Mouse (Mus musculus) liver, embryonic 12.5 days (tissue): ENCODE measurements at regions not wholly inside any gene's neighbourhood (a gene's known extent, or its start where the extent isn't known, plus 50 kb on each side); places are given as distances from the start of the nearest gene placed in this dataset.

Experiments used
- ATAC-seq: fragments of 200-750 bp; cut with Nextera tagmentation; 2 replicates; pipeline ENCODE4 v1.8.0; 2017; ENCODE audit warnings: moderate number of reproducible peaks, mild to moderate bottlenecking, moderate library complexity
- H3K27ac ChIP-seq: fragments of 300-500 bp; sonication (generic); 2 replicates; pipeline ENCODE4 v1.5.1; 2016; ENCODE audit warnings: mild to moderate bottlenecking
- H3K27me3 ChIP-seq: fragments of 300-500 bp; sonication (generic); replicated peaks from 2 replicates; pipeline ENCODE4 v1.6.1; 2016; ENCODE audit warnings: mild to moderate bottlenecking, moderate library complexity
- H3K36me3 ChIP-seq: fragments of 300-500 bp; sonication (generic); 2 replicates; pipeline ENCODE4 v1.6.1; 2016; ENCODE audit warnings: mild to moderate bottlenecking, moderate library complexity
- H3K4me1 ChIP-seq: fragments of 300-500 bp; sonication (generic); 2 replicates; pipeline ENCODE4 v1.6.1; 2016
- H3K4me2 ChIP-seq: fragments of 300-500 bp; sonication (generic); 2 replicates; pipeline ENCODE4 v1.6.1; 2016; ENCODE audit warnings: mild to moderate bottlenecking, moderate library complexity
- H3K4me3 ChIP-seq: fragments of 300-500 bp; sonication (generic); 2 replicates; pipeline ENCODE4 v1.5.1; 2016; ENCODE audit warnings: mild to moderate bottlenecking, moderate library complexity
- H3K9ac ChIP-seq: fragments of 300-500 bp; sonication (generic); 2 replicates; pipeline ENCODE4 v1.6.1; 2016; ENCODE audit warnings: mild to moderate bottlenecking, moderate library complexity
- H3K9me3 ChIP-seq: fragments of 300-500 bp; sonication (generic); replicated peaks from 2 replicates; pipeline ENCODE4 v1.6.1; 2016; ENCODE audit warnings: mild to moderate bottlenecking, moderate library complexity
- WGBS: fragments of 180-500 bp; shearing (Covaris S2); methylation state at CpG from one replicate; pipeline ENCODE4 v1.1.7; 2016; ENCODE audit not compliant: insufficient replicate concordance; 5-methylcytosine and 5-hydroxymethylcytosine counted together

DNA sequence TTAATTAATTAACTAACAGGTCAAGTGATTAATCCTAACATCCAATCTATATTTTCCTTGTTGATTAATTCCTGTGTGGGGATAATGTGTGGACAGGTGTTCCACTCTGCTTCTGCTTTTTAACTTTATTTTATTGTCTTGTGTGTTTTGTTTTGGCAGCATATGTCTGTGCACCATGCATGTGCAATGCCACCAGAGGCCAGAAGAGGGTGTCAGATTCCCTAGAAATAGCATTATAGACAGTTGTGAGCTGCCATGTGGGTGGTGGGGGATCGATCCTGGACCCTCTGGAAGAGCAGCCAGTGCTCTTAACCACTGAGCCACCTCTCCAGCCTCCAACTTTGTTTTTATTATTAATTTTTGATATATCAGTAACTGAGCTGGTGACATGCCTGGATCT lies 65.6 kb downstream of the En1 start:
- Histone ChIP-seq H3K9me3 (no peaks in the 10 kb centered on the region), H3K27me3 (no peaks in the 10 kb centered on the region), H3K4me1 (no peaks in the 10 kb centered on the region), H3K4me3 (no peak overlapping the region), H3K9ac (no peak overlapping the region), H3K36me3 (no peaks in the 10 kb centered on the region), H3K4me2 (no peak overlapping the region), H3K27ac (no peak overlapping the region)
- no peak for ATAC-seq
- WGBS, result 61% methylated on average over 1 of the region's 1 CpGs

DNA sequence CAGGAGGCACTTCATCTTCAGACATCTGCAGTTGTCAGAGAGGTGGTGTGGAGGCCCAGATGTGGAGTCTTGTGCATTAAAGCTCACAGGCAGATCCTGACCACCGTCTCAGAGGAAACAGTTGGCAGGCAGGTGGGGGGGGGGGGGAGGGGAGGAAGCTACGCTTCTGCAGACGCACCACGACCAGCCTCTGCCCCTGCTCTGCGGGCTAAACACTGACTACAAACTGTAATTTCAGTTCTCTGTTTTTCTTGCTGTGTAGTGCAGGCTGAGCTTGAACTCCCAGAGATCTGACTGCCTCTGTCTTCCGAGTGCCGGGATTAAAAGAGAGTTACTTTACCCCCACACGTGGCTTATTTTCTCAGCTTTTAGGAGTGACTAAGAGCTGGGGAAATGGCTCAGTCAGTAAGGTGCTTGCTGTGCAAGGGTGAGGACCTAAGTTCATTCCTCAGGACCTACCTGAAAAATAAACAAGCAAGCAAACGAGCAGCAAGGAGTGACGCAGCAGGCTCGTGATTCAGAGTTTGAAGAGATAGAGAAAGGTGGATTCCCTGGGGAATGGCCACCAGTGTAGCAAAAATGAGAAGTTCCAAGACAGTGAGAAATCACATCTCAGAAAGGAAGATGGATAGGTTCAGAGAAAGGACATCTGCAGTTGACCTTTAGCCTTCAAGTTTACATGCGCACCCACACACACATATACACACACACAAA lies 81.5 kb downstream of the En1 start:
- H3K27me3 ChIP-seq, result no peaks in the 10 kb centered on the region; the same call in 1 of the 2 replicates
- WGBS, result 36% methylated on average over 12 of the region's 12 CpGs
- ATAC-seq, result no peak

DNA sequence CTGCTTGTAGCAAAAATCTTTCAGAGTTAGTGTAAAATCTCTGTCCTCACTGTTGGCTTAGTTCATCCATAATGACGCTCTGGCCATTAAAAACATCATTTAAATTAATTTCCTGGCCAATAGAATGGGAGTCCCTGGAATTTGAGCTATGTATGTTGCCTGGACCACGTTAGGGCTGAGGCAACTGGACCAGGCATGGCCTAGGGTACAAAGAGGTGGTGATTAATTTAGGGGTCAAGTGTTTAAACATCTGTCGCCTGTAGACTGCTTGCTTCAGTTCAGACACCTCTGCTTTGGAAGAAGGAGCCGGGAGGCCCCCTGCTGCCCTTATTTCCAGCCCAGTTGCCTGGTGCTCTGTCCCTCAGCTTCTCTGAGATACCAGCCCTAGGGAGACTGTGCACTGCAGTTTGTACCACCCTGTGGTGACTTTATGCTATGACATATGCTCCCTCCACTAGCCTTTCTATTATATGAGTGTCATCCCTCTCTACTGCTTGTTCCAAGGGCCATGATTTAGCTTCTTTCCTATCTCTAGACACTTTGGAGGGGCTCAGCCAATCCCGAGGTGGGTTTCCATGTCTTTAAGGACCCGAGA lies 83.5 kb downstream of the En1 start:
- Histone ChIP-seq H3K4me2 (no peak overlapping the region), H3K27ac (no peak overlapping the region), H3K9me3 (no peaks in the 10 kb centered on the region), H3K9ac (no peak overlapping the region), H3K4me1 (no peaks in the 10 kb centered on the region), H3K27me3 (no peaks in the 10 kb centered on the region; the same call in 1 of the 2 replicates), H3K36me3 (no peaks in the 10 kb centered on the region), H3K4me3 (no peak overlapping the region)
- no peak for ATAC-seq
- 36% methylated on average over 6 of the region's 6 CpGs for WGBS

More for the DNA sequence above, 81.5 kb downstream of the En1 start:
- no peaks in the 10 kb centered on the region for H3K4me1 ChIP-seq
- H3K4me2 ChIP-seq, result no peak overlapping the region
- H3K36me3 ChIP-seq, result no peaks in the 10 kb centered on the region
- no peak overlapping the region for H3K9ac ChIP-seq
- no peak overlapping the region for H3K4me3 ChIP-seq
- no peaks in the 10 kb centered on the region for H3K9me3 ChIP-seq
- no peak overlapping the region for H3K27ac ChIP-seq

DNA sequence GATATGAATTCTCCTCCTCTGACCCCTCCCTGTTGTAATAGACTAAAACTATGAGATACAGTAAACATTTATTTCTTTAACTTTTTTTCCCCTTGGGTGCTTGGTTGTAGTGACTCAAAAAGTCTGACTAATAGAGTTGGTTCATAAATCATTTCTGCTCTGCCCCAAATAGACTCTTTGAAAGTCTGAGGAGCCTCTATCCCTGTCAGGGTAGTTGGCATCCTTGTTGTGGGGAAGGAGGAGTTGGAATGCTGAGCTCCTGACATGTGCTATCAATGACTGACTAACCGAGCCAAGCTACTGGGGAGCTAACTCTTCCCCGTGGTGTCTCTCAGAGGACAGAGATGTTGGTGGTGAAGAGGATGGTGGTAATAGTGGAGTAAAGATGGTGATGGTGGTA lies 89.4 kb downstream of the En1 start:
- no peaks in the 10 kb centered on the region for H3K27me3 ChIP-seq
- WGBS, result 62% methylated on average over 2 of the region's 2 CpGs
- H3K36me3 ChIP-seq, result no peaks in the 10 kb centered on the region
- no peaks in the 10 kb centered on the region for H3K4me1 ChIP-seq
- H3K4me3 ChIP-seq, result no peak overlapping the region
- H3K27ac ChIP-seq, result no peak overlapping the region
- H3K4me2 ChIP-seq, result no peak overlapping the region
- H3K9me3 ChIP-seq, result no peaks in the 10 kb centered on the region
- no peak for ATAC-seq
- no peak overlapping the region for H3K9ac ChIP-seq

DNA sequence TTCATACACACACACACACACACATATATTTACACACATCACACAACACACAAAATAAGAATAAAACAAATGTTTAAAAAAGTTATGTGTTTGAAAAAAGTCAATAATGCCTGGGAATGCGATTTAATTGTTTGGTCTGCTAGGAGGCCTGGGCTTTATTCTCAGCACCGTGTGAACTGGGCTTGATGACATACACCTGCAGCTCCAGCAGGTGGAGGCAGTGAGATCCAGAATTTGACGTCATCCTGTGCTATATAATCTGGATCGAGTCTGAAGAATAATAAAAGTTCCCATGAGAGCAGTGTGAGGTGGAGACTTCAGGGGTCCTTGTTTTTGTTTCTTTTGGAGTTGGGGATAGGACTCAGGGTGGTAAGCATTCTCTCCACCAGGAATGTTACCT lies 96.0 kb downstream of the En1 start:
- Histone ChIP-seq H3K4me3 (no peak overlapping the region), H3K27ac (no peak overlapping the region), H3K27me3 (no peaks in the 10 kb centered on the region), H3K36me3 (no peaks in the 10 kb centered on the region), H3K4me2 (no peak overlapping the region), H3K9ac (no peak overlapping the region), H3K4me1 (no peaks in the 10 kb centered on the region), H3K9me3 (no peaks in the 10 kb centered on the region)
- WGBS, result 62% methylated on average over 4 of the region's 4 CpGs
- ATAC-seq, result no peak

DNA sequence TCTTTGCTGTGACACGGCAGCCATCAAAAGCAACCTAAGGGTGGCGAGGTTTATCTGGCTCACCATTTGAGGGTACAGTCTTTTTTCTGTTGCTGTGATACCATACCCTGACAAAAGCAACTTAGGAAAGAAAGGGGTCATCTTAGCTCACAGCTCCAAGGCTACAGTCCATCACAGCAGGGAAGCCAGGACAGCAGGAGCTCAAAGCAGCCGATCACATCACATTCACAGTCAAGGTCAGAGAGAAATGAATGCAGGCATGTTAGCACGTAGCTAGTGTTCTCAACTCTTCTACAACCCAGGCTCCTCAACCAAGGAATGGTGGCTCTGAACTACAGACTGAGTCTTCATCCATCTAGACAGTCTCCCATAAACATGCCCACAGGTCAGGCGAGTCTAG lies 102.0 kb downstream of the En1 start:
- WGBS, result 59% methylated on average over 5 of the region's 5 CpGs

DNA sequence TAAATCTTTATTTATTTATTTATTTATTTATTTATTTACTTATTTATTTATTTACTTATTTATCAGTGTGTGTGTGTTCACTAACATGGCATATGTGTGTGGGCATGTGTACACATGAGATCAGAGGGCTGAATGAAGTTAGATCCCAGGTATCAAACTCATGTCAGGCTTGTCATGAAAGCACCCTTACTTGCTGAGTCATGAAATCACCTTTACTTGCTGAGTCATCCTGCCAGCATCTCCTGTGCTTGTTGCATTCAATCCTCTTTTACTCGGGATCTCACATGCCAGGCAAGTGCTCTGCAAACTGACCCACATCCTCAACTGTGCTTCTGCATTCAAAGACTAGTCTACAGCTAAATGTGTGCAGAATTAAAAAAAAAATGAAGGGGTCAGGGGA lies 103.8 kb downstream of the En1 start:
- 43% methylated on average over 1 of the region's 1 CpGs for WGBS
- no peaks in the 10 kb centered on the region for H3K9me3 ChIP-seq
- H3K27ac ChIP-seq, result no peak overlapping the region
- no peak overlapping the region for H3K9ac ChIP-seq
- no peak overlapping the region for H3K4me3 ChIP-seq
- H3K4me1 ChIP-seq, result no peaks in the 10 kb centered on the region
- ATAC-seq, result no peak
- H3K4me2 ChIP-seq, result no peak overlapping the region
- no peaks in the 10 kb centered on the region for H3K36me3 ChIP-seq
- no peaks in the 10 kb centered on the region for H3K27me3 ChIP-seq

More for the DNA sequence above, 102.0 kb downstream of the En1 start:
- H3K4me3 ChIP-seq, result no peak overlapping the region
- ATAC-seq, result no peak
- no peaks in the 10 kb centered on the region for H3K36me3 ChIP-seq
- H3K27ac ChIP-seq, result no peak overlapping the region
- H3K9me3 ChIP-seq, result no peaks in the 10 kb centered on the region
- no peak overlapping the region for H3K9ac ChIP-seq
- no peaks in the 10 kb centered on the region for H3K27me3 ChIP-seq
- H3K4me1 ChIP-seq, result no peaks in the 10 kb centered on the region
- H3K4me2 ChIP-seq, result no peak overlapping the region

DNA sequence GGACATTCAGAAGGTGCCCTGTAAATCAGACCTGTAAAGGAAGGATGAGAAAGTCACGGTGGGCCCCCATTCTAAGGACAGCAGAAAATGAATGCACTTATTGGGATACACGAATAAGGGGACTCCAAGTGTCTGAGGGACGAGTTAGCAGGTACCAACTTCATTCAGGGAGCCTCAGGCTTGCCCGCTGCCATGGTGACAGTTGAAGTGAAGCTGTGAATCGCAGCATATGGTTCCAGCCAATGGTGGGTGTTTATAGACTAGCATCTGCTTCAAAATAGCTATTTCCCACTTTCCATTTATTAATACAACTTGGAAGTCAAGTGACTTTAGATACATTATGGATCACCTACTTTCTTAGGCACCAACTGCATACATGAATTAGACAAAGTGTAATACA lies 106.3 kb downstream of the En1 start:
- Histone ChIP-seq H3K36me3 (no peaks in the 10 kb centered on the region), H3K4me3 (no peak overlapping the region), H3K27me3 (no peaks in the 10 kb centered on the region), H3K27ac (no peak overlapping the region), H3K9ac (no peak overlapping the region), H3K9me3 (no peaks in the 10 kb centered on the region), H3K4me1 (no peaks in the 10 kb centered on the region), H3K4me2 (no peak overlapping the region)
- 49% methylated on average over 5 of the region's 5 CpGs for WGBS
- no peak for ATAC-seq

DNA sequence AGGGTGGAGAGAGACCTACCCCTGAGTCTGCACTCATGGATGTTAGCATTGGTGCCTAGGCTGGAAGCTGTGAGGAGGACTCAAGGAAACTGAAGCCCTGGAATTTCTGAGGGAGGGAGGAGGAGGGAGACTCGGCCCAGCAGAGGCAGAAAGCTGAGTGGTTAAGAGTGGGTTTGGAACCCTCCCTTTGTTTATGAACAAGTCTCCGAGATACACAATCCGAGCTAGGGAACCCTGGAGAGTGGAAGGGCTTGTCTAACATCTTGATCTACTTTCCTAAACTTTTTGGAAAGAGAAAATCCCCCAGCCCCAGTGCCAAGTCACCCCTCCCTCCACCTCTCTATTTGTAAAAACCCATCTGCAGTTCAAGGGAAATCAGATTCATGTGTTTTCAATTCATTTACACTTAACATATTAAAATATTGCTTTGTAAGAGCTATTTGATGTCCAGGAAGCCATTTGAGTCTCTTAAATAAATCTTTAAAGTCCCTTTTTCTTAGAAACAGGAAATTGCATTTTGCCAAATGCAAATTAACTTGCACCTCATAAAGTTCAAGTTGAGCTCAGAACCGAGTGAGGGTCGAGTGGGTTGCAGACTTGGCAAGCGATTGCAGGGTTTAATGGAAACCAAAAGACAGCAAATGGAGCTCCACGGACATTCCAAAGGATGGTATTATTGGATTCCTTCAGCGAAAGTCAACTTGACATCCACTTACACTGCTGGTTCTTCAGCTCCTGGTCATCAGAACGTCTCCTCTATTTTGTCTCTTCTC lies 113.1 kb downstream of the En1 start:
- no peaks in the 10 kb centered on the region for H3K4me1 ChIP-seq
- 62% methylated on average over 9 of the region's 9 CpGs for WGBS
- no peak overlapping the region for H3K4me2 ChIP-seq
- H3K9me3 ChIP-seq, result no peaks in the 10 kb centered on the region; the same call in 1 of the 2 replicates
- no peak overlapping the region for H3K9ac ChIP-seq
- ATAC-seq, result no peak
- no peak overlapping the region for H3K4me3 ChIP-seq
- H3K27ac ChIP-seq, result no peak overlapping the region
- no peaks in the 10 kb centered on the region for H3K27me3 ChIP-seq
- no peaks in the 10 kb centered on the region for H3K36me3 ChIP-seq

DNA sequence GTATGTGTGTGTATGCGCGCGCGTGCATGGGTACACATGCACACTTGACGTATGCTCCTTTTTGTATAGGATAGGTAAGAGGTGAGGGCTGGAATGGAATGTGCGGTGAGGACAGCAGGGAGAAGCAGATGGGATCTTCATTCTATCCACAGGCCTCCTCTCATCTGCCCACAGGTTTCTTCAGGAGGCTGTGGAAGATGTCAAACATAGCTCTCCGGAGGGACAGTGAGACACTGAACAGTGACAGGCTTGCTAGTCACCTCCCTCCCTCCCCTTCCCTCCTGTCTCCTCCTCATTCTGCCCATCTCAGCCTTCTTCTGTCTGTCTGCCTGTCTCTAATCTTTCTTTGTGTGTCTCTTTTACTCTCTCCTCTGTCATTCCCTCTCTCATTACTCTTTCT lies 124.6 kb downstream of the En1 start:
- Histone ChIP-seq H3K27ac (no peak overlapping the region), H3K4me2 (no peak overlapping the region), H3K9ac (no peak overlapping the region), H3K4me3 (no peak overlapping the region), H3K36me3 (no peaks in the 10 kb centered on the region), H3K9me3 (no peaks in the 10 kb centered on the region), H3K4me1 (no peaks in the 10 kb centered on the region), H3K27me3 (no peaks in the 10 kb centered on the region)
- no peak for ATAC-seq
- WGBS, result 79% methylated on average over 7 of the region's 7 CpGs

DNA sequence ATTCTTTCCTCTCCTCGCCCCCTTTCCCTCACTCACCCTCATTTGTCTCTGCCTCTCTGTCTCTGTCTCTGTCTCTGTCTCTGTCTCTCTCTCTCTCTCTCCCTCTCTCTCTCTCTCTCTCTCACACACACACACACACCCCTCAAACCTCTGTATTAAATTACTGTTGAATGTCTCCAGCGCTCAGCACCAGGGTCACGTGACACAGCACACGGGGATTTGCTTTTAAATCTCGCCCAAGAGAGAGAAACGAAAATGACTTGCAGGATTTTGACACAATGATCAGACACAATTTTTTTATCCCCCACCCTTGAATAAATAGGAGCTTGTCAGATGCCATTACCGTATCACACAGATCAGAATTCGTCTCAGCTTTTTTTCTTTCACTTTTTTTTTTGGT lies 125.2 kb downstream of the En1 start:
- Histone ChIP-seq H3K27ac (no peak overlapping the region), H3K4me1 (no peaks in the 10 kb centered on the region), H3K4me2 (no peak overlapping the region), H3K36me3 (no peaks in the 10 kb centered on the region), H3K9me3 (no peaks in the 10 kb centered on the region), H3K27me3 (no peaks in the 10 kb centered on the region), H3K4me3 (no peak overlapping the region), H3K9ac (no peak overlapping the region)
- ATAC-seq, result no peak
- WGBS, result 68% methylated on average over 8 of the region's 8 CpGs

DNA sequence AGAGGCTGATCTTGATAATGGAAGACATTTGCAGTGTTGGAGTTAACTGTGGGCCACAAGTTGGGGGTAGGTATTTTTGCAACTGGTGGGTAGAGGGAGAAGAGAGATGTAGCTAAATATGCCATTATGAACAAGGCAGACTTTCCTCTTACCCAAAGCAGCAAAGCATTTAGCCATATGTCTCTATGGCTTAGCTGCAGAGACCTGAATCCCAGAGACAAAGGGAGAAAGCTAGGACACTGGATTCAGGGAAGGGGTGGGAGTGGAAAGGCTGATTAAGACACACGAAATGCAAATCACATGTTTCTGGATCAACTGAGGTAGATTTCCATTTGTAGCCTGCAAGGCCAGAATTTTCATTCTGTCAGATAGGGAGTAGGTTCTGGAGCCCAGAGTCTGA lies 129.8 kb downstream of the En1 start:
- Histone ChIP-seq H3K9me3 (no peaks in the 10 kb centered on the region), H3K4me3 (no peak overlapping the region), H3K27ac (no peak overlapping the region), H3K4me2 (no peak overlapping the region), H3K36me3 (no peaks in the 10 kb centered on the region), H3K4me1 (no peaks in the 10 kb centered on the region), H3K27me3 (no peaks in the 10 kb centered on the region), H3K9ac (no peak overlapping the region)
- WGBS, result 41% methylated on average over 1 of the region's 1 CpGs
- no peak for ATAC-seq
